Mouse (Mus musculus): ENCODE data around the gene Slc40a1. TPM values are rescaled to one million over a fixed set of nuclear protein-coding genes. Genes with fewer than 3 reads are reported as not detected.

Slc40a1 gene
- total RNA-seq, 2 experiments from 2014 or later: 24.9 to 27.4 TPM

DNA sequence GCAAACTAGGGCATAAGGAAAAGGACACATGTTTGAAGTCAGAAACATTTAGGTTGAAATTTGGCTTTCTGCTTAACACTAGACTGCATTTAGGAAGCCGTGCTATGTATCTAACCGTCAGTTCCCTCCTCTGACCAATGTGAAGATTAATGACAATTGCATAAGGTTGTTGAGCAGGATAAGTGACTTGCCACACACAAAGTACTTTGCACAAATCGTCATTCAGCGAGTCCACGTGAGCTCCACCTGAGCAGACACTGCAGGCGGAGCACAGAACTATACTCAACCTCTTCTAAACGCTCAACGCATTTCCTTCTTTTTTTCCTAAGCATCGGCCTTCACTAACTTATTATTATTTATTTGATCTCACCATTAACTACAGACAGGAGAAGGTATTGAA, 39.5 kb downstream of the Slc40a1 start:
- no peak for DNase-seq (ENCODE audit: low spot score in 2 of 2)

DNA sequence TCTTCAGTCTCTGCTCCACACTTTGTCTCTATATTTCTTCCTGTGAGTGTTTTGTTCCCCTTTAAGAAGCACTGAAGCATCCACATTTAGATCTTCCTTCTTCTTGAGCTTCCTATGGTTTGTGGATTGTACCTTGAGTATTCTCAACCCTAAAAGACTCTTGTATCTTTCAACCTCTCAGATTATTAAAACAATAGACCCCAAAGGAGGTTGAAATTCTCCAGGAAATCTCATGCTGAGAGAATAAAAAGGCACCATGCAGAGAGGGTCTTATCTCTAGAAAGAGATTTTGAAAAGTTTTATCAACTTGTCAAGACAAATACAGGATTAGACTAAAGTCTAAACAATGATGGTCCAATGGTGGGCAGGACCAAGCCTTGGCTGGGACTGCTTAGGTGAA, 42.9 kb downstream of the Slc40a1 start:
- DNase-seq (ENCODE audit: low spot score in 2 of 2): no peak

DNA sequence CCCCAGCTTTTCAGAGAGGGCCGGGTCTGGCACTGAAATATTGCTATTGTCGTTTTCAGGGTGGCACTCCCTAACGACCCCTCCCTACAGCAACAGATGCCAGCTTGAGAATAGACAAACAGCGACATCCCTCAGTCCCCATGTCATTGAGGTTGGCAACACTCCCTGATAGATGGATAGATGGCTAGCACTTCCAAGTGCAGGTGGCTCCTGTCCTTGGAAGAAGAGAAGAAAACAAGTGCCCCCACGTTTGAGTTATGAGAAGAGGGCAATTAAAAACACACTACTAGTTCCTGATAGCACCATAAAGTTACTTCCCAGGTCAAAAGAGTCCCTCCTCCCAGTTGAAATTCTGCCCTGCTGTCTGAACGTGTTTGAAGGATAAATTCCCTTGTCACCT, 44.2 kb downstream of the Slc40a1 start:
- DNase-seq (ENCODE audit: low spot score in 2 of 2): no peak

DNA sequence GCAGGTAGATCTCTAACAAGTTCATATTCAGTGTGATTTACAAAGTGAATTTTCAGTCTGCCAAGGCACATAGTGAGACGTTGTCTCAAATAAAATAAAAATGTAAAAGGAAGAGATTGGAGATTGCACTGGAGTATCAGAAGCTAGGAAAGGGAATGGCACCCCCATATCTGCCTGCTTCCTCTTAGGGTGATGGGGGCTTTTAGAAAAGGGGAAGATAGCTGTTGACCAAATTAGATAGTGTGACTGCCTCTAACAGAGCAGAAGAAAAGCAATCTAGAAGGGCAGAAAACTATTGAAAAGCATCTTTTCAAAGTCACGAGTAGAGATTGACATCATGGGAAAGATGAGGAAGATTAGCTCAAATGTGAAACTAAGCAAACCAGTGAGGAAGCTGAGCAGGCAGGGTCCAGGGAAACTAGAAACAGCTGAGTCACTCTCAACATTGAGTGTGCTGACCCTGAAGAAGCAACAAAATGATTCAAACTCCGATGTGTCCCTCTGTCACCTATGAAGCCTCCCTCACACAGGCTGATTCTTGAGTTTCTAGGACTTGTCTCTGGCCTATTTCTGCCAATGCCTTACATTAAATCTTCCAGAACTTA, 45.0 kb downstream of the Slc40a1 start:
- no peak for DNase-seq (ENCODE audit: low spot score in 2 of 2)

DNA sequence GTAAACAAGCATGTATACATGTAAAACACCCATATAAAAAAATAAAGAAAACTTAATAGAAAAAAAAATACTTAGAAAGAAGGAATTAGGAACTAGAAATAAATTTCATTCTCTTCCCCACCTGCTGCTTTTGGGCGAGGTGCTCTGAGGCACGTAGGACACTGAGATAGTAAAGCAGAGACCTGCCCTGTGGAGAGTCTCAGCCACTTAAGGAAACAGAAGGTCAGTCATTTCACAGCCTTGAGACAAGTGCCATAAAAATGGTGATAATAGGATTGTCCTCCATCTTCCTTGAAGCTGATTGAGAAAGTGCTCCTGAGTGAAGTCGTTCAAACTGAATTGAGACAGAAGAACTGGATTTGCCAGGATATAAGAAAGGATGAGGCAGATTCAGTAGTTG, 48.9 kb downstream of the Slc40a1 start:
- DNase-seq (ENCODE audit: low spot score in 2 of 2): no peak

DNA sequence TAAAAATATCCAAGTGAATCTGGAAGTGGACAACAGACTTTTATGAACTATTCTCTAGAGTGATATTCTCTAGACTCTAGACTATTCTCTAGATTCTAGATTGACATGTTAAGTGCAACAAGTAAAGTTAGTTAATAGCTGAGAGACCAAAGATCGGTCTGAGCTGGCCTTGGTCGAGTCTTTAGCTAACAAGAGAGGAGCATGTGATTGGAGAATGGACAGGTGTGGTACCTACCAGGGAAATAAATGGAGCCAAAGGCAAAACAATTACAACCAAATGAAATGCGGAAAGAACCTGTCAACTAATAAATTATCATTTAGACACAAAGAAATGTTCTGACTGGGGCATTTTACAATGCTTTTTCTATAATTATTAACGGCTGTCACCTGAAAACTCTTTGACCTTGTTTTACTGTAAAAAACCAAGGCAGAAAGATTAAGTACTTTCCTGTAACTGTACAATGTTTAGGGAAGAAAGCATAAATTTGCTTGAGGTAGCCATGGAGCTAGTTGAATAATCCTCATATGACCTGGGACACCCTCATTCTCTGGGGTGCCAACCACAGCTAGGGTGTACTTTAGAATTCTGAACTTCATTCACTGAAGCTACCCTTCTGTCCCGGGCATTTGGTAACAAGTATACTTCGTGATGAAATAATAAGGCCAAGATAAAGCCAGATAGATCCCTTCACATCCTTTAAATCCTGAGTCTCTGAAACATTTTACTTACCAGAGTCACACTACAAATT, 49.7 kb downstream of the Slc40a1 start:
- no peak for DNase-seq (ENCODE audit: low spot score in 2 of 2)

DNA sequence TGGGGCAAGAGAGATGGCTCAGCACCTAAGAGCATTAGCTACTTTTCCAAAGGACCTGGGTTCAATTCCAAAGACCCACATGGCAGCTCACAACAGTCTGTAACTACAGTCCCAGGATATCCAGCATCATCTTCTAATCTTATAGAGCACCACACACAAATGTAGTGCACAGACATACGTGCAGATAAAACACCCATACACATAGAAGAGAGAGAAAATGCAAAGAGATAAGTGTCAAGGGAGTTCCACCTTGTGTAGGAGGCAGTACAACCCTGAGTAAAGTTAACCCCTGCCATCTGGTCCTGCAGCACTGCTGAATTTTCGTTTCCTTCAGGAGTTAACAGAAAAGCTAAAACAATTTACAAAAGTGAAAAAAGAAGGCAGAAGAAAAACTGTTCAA, 50.7 kb downstream of the Slc40a1 start:
- no peak for DNase-seq (ENCODE audit: low spot score in 2 of 2)

DNA sequence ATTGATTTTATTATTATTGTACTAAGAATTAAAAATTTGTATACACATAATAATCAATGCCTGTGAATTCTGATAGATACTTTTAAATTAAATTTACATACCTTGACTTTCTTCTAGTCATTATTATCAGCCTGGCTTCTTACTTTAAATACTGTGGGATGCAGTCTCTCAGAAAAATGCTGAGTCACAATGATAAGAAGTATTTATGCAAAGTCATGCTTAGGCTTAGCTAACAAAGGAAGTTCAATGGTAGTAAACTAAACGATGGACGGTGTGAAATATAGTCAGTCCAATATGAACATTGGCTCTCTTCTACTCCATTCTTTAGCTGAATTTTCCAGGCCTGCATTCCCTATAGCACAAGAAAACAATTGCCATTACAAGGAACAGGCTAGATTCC, 53.1 kb downstream of the Slc40a1 start:
- DNase-seq (ENCODE audit: low spot score in 2 of 2): no peak

DNA sequence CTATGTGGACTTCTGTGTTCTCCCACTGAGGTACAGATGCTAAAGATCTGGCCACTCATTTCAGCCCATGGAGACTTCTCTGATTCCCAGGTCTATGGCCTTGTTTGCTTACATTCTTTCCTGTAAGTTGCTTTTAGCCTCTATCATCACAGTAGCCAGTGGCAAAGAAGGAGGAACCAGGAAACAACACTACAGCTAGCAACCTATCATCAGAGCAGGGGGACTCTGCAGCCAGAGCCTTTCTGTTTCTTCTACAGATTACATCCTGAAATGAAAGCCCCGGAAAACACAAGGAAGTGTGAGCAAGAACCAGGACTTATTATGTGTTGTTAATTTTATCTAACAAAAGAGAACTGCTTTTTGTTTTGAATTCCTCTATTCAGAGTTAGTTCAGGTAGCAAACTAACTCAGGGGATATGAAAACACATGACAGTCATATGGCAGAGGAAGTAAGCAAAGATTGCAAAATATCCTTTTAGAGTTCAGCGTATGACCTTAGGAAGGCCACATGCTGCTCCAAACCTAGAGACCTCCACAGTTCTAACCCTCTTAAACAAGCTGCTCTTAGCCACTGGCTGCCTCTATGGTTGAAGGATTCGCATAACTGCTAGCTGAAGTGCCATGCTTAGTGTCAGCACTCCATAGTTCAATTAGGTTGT, 57.7 kb downstream of the Slc40a1 start:
- DNase-seq (ENCODE audit: low spot score in 2 of 2): no peak

DNA sequence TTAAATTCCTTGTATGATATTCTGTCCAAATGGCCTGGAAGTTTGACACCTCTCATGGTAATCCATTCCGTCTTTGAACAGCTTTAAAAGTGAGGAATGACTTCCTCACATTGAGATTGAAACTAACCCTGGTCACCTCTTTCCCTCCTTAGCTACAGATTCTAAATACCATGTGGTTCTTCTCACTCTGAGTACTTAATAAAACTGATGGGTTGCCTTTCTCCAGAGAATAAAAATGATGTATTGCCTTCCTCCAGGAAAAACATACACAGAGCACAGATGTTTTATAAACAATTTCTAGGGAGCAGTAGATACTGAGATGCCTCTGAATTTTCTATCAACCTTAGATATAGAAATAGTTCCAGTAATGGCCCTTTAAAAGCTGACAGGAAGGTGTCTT, 58.3 kb downstream of the Slc40a1 start:
- no peak for DNase-seq (ENCODE audit: low spot score in 2 of 2)

DNA sequence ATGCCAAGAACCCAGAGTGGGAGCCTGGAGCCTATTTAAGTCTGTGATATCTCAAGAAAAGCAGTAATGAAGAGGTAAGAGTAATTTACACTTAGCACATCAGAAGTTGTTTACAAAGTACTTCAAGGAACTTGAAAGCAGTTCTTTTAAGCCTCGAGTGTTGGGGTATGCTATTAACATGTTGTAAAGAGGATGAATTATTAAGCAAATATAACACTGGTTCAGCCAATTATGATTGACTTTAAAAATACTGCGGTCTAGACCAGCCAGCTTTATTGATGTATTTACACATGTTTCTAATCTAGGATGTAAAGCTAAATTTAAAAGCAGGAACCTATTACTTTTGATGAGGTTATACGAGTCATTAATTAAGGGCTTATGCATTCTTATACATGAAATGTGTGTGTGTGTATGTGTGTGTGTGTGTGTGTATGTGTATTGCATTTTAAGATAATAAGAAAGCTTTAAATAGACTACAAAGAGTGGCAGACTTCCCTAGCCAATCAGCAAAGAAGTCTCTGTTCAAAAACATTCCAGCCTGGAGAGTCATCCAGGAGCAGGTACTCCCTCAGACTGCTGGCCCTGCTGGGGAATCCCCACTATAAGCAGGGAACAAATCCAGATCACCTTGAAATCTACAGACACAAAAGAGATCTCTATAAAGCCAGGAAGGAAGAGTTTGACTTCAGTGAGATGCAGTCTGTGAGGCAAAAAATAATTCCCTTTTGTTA, 59.9 kb downstream of the Slc40a1 start:
- no peak for DNase-seq (ENCODE audit: low spot score in 2 of 2)

DNA sequence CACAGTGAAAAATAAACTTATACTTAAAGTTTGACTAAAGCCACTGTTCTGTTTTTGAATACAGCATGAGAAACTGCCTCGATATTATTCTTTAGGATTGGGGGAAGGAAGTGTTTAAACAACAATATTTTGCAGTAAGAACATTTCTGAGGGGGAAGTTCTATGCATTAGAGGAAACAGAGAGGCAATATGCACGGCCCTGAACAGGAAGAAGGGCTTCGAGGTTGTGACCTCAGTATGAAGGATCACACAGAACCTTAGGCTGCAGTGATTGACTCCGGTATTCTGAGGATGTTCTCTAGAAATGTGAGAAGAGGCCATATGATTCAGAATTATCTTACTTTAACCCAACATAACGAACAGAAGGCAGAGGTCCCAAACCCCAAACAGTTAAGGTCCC, 60.6 kb downstream of the Slc40a1 start:
- DNase-seq (ENCODE audit: low spot score in 2 of 2): no peak

DNA sequence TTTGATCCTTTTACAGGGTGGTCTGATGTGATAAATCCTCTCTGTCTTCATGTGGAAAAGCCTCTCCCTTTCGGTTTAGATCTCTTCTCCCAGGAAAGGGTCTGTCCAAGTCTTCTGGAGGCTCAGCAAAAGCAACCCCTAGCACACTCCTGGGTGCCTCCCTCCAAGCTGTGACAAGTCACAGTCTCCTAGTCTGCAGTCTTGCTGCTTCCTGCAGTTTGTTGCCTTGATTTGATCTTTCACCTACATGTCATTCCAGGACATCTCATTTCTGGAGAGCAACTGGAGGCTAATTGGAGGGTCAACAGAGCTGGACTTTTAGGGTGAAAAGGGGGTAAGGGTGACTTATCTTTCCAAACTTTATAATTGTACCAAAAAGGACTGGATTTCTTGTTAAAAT, 61.0 kb downstream of the Slc40a1 start:
- DNase-seq (ENCODE audit: low spot score in 2 of 2): no peak

DNA sequence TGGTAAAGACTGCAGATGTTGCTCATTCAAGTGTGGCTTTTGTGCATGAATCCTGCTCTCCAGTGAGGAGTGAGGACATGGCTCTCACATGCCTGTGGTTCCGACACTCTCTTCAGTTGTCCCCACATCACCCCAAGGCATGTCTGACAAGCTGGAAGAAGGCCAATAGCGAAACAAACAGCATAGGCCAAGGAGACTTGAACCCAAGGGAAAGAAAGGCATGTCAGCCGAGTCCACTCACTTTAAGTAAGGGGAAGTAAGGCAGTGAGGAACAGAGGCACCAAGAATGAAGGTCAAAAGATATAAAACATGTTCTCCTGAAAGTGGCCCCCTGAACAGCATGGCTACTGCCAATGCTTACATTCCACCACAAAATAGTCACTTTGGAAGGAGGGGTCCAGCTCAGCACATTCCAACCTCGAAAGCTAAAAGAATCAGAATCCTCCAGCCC, 61.7 kb downstream of the Slc40a1 start:
- peak in 1 of 2 experiments; percentile 26 for DNase-seq (ENCODE audit: low spot score in 2 of 2)

DNA sequence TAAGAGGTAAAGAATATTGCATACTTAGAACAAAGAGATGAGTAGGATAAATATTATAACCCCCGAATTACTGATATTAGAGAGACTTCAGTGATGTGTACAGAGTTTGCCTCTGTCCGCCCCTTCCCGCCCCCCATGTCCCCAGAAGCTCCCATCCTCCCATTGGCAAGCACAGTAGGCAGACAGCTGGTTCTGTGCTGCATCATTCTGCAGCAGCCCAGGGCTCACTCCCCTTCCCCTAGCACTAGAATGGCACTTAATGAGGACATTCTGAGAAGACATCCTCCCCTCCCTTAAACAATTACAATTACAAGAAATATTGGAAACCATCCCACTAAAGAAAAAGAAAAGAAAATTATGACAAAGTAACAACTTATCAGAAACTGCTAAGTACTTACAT, 62.7 kb downstream of the Slc40a1 start:
- no peak for DNase-seq (ENCODE audit: low spot score in 2 of 2)

DNA sequence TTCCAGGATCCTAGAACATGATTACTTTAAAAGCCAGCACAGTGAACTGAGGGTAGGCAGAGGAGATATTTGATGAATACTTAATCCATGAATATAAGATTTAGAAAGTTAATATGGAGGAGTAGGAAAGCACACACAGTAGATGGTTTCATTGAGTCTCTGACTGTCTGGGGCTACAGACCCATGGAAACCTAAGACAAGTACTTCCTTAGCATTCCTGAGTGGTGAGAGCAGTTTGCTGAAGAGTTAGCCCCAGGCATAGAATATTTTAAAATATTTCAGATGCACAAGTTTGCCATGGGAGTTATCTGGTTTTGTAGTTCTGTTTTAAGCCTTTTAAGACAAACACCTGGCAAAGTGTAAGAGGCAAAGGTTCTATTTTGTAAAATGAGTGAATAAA, 65.2 kb downstream of the Slc40a1 start:
- DNase-seq (ENCODE audit: low spot score in 2 of 2): no peak

DNA sequence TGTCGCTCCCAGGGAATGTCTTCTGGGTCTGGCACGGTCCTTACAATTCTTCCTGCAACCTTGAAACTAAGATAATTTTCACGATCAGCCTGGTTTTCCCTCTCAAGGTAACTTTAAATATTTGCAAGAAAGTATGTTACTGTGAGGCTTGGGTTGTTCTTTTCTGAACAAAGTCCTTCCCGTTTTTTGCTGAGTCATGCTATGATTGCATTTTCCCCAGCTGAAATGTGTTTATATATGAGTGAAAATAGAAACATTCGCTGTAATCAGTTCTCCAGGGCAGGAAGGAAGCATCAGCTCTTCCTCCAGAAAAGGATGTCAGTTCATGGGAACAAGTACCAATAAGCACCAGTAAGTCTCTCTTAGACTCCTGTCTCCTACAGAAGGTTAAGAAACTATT, 66.0 kb downstream of the Slc40a1 start:
- DNase-seq (ENCODE audit: low spot score in 2 of 2): no peak

Other genes with a start within 250 kb of the Slc40a1 start
- gene Wdr75, start 131.4 kb downstream of the Slc40a1 start, total RNA-seq (2021): 10 to 100 TPM; 25.3 to 26.1 TPM
- gene Gm5269, start 36.2 kb downstream of the Slc40a1 start, total RNA-seq (2021): not detected
- gene Dnah7b, start 139.8 kb upstream of the Slc40a1 start, total RNA-seq (2021): under 1 TPM; 0.88 to 0.96 TPM

All from gastrocnemius, postnatal 4 days (tissue).